Mouse (Mus musculus): Measurements from ENCODE around the gene 2310033P09Rik.
A peak's percentile ranks its signal among the peaks of the same experiment; 100 is the strongest.

Gene 2310033P09Rik

GRCm38 (mm10) chr11:59230144-59230760 lies 22.1 kb downstream of the 2310033P09Rik start:
- DNase-seq: peak; percentile 74 to 90

- no peak for DNase-seq
Measured at GRCm38 (mm10) chr11:59232797-59233196, 24.7 kb downstream of the 2310033P09Rik start.

- peak; percentile 77 to 87 for DNase-seq
Measured at GRCm38 (mm10) chr11:59238525-59239427, 30.7 kb downstream of the 2310033P09Rik start.

GRCm38 (mm10) chr11:59239428-59239785 lies 31.3 kb downstream of the 2310033P09Rik start:
- DNase-seq: no peak

- DNase-seq: no peak
Measured at GRCm38 (mm10) chr11:59239796-59240195, 31.7 kb downstream of the 2310033P09Rik start.

GRCm38 (mm10) chr11:59241841-59242240 lies 33.7 kb downstream of the 2310033P09Rik start:
- no peak for DNase-seq

GRCm38 (mm10) chr11:59243856-59244255 lies 35.7 kb downstream of the 2310033P09Rik start:
- DNase-seq: no peak

GRCm38 (mm10) chr11:59248101-59248500 lies 40.0 kb downstream of the 2310033P09Rik start:
- no peak for DNase-seq

- DNase-seq: no peak
Measured at GRCm38 (mm10) chr11:59259647-59260046, 51.5 kb downstream of the 2310033P09Rik start.
